In genomic region chr3:99883988-99884564, GRCm38 (mm10) we compare ENCODE assay signal across 23 mouse cellular contexts. TPM values are rescaled to one million over a fixed set of nuclear protein-coding genes. Genes with fewer than 3 reads are reported as not detected.
"Had no signal": no experiment of that assay in that cellular context is flagged by ENCODE, and none has a peak within 500 bp of the region (broad histone marks: within the 10 kb centered on the region; RNA-seq: fewer than 3 reads in every experiment).

No protein-coding gene starts in this region.

- H3K27ac ChIP-seq: midbrain, embryonic 10.5 days; midbrain, embryonic 12.5 days; neural tube, embryonic 13.5 days; neural tube, embryonic 15.5 days had no signal

- H3K9ac ChIP-seq: lung, embryonic 14.5 days; midbrain, embryonic 12.5 days; neural tube, embryonic 13.5 days; neural tube, embryonic 15.5 days had no signal

- H3K27me3 ChIP-seq: midbrain, embryonic 12.5 days; neural tube, embryonic 13.5 days; neural tube, embryonic 15.5 days had no signal

- H3K4me1 ChIP-seq: midbrain, embryonic 10.5 days; midbrain, embryonic 12.5 days; neural tube, embryonic 13.5 days; neural tube, embryonic 15.5 days had no signal

- H3K4me2 ChIP-seq: midbrain, embryonic 12.5 days; neural tube, embryonic 13.5 days; neural tube, embryonic 15.5 days had no signal

- ATAC-seq: midbrain, embryonic 16.5 days had no signal

- H3K36me3 ChIP-seq: midbrain, embryonic 10.5 days; midbrain, embryonic 12.5 days; neural tube, embryonic 13.5 days; neural tube, embryonic 15.5 days had no signal

- H3K4me3 ChIP-seq: midbrain, embryonic 10.5 days; midbrain, embryonic 12.5 days; myocyte; neural tube, embryonic 13.5 days; neural tube, embryonic 15.5 days had no signal

- DNase-seq: lung, adult 18-20 months; lung, embryonic 14.5 days; lung, postnatal 10 days; lung, postnatal 4 days; midbrain, embryonic 14.5 days; retina, postnatal 1 day; right cerebral cortex, adult 18-20 months; right cerebral cortex, postnatal 25 days; right cerebral cortex, postnatal 4 days; spleen, adult 18-20 months; thymus, adult 18-20 months; thymus, postnatal 14 days; thymus, postnatal 36 days had no signal

- H3K9me3 ChIP-seq: midbrain, embryonic 10.5 days; midbrain, embryonic 12.5 days; neural tube, embryonic 13.5 days; neural tube, embryonic 15.5 days had no signal

RNA-seq across cellular contexts. Expression of gene Spag17, which starts 1.1 kb away (rescaled TPM):
- total RNA-seq: megakaryocyte, adult 5-6 weeks; megakaryocyte-erythroid progenitor cell, adult 5-6 weeks had no signal
- polyA plus RNA-seq: midbrain, embryonic 10.5 days; myocyte; small intestine, adult 2 months; stomach, embryonic 14.5 days had no signal
